Mouse (Mus musculus) MEL (cell line): ENCODE measurements at regions not wholly inside any gene's neighbourhood (a gene's known extent, or its start where the extent isn't known, plus 50 kb on each side); places are given as distances from the start of the nearest gene placed in this dataset.

ENCODE experiments used
- CTCF ChIP-seq, 3 experiments: IDR thresholded peaks in 2 of 3; conservative IDR thresholded peaks in 1 of 3; 2 replicates each; pipeline ENCODE4 v1.5.1; 2011 to 2012; ENCODE audit warnings: low read length in 3 of 3, low read depth in 2 of 3, mild to moderate bottlenecking in 2 of 3, improper control_type of control experiment in 1 of 3, inconsistent platforms in 1 of 3, mixed read lengths in 1 of 3, moderate library complexity in 1 of 3; ENCODE audit not compliant: control insufficient read depth in 1 of 3, insufficient read depth in 1 of 3, poor library complexity in 1 of 3, severe bottlenecking in 1 of 3
- JUND ChIP-seq: IDR thresholded peaks from 2 replicates; pipeline ENCODE4 v1.6.1; 2011; ENCODE audit warnings: low read depth, mild to moderate bottlenecking, improper control_type of control experiment, low read length
- MXI1 ChIP-seq: IDR thresholded peaks from 2 replicates; pipeline ENCODE4 v1.6.1; 2011; ENCODE audit warnings: mild to moderate bottlenecking, low read depth, low read length, improper control_type of control experiment
- POLR2A ChIP-seq, 2 experiments: IDR thresholded peaks; 2 replicates each; pipeline ENCODE4 v1.6.1; 2011 to 2012; ENCODE audit warnings: low read length in 2 of 2, mild to moderate bottlenecking in 2 of 2, control low read depth in 1 of 2, improper control_type of control experiment in 1 of 2, low read depth in 1 of 2, moderate library complexity in 1 of 2; ENCODE audit not compliant: control insufficient read depth in 1 of 2, insufficient read depth in 1 of 2, poor library complexity in 1 of 2
- TBP ChIP-seq: IDR thresholded peaks from 2 replicates; pipeline ENCODE4 v1.8.0; 2011; ENCODE audit warnings: low read depth, low read length, improper control_type of control experiment
- USF2 ChIP-seq, 2 experiments: IDR thresholded peaks; 2 replicates each; pipeline ENCODE4 v1.6.1; 2011 to 2012; ENCODE audit warnings: improper control_type of control experiment in 2 of 2, low read length in 2 of 2, borderline replicate concordance in 1 of 2, inconsistent platforms in 1 of 2, low read depth in 1 of 2, mild to moderate bottlenecking in 1 of 2; ENCODE audit not compliant: insufficient read depth in 1 of 2
- ZC3H11A ChIP-seq: IDR thresholded peaks from 2 replicates; pipeline ENCODE4 v1.6.1; 2012; ENCODE audit warnings: low read depth, mild to moderate bottlenecking, inconsistent platforms, low read length, improper control_type of control experiment
- ZMIZ1 ChIP-seq: IDR thresholded peaks from 2 replicates; pipeline ENCODE4 v1.6.1; 2012; ENCODE audit warnings: low read depth, mild to moderate bottlenecking, inconsistent platforms, low read length, improper control_type of control experiment, moderate library complexity

DNA sequence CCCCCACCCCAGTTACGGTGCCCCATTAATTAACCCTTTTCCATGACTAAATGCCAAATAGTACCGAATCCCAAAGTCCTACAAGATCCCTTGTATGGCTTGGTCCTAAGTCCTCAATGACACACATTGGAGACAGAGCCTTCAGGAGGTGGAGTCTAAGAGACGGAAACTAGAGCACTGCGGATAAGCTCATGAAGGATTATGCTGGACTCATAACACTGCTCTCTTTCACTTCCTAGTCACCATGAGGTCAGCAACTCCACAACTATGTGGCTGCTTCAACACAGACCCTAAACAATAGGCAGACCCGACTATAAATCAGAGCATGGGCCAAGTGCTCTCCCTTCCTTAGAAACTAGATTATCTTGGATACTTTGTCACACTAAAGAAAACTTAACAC lies 164.0 kb upstream of the Klf14 start:
- TF ChIP-seq ZMIZ1 (no peak), MXI1 (no peak), POLR2A (IDR thresholded peaks at IDR 0.05; ENCODE audit: control insufficient read depth in 1 of 2, insufficient read depth in 1 of 2, low read depth in 1 of 2, low read length in 2 of 2, poor library complexity in 1 of 2) (no peak), CTCF (IDR thresholded peaks at IDR 0.05 in 2 of 3, conservative IDR thresholded peaks at IDR 0.05 in 1 of 3; ENCODE audit: control insufficient read depth in 1 of 3, insufficient read depth in 1 of 3, low read depth in 2 of 3, low read length in 3 of 3, poor library complexity in 1 of 3, severe bottlenecking in 1 of 3) (no peak), TBP (no peak), USF2 (IDR thresholded peaks at IDR 0.05; ENCODE audit: borderline replicate concordance in 1 of 2, insufficient read depth in 1 of 2, low read depth in 1 of 2, low read length in 2 of 2) (no peak), ZC3H11A (no peak), JUND (no peak)
